Mouse (Mus musculus) CD8-positive naive resting alpha-beta T cell, adult 2 months (primary cell): ENCODE results near the gene Cadps.

Experiments used
- DNase-seq, 2 experiments: peaks; one replicate each; pipeline ENCODE4 v3.0.0; 2022; ENCODE audit warnings: low read depth in 2 of 2, low spot score in 2 of 2

Cadps gene

GRCm38 (mm10) chr14:12343451-12343941, 479.4 kb downstream of the Cadps start:
- no peak for DNase-seq

DNA sequence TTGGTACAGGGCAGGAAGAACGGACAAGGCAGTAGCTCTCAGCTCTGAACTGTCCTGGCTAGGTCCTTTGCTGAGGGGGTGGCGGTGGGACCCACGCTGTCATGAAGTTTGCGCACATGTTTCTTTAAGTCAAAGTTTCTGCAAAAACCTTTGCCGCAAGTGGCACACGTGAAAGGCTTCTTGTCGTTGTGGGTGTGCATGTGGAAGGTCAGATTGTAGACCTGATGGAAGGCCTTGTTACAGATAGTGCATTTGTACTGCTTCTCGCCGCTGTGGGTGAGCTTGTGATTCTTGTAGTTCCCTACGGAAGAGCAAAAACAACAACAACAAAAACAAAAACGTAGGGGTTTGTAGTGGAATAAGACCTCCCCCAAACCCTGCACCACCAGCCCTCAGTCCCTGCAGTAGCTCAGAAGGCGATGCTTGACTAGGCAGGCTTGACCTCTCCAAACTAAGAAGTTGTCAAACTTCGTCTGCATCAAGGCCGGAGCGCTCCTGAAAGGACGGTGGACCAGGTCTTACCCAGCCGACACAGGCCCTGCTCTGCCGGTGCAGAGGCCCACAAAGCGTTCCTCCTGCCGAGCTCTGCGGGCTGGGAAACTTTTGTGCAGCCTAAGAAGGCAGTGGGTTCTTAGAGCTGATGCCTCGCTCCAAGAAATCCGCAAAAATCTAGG, 480.3 kb downstream of the Cadps start:
- DNase-seq, result no peak

- DNase-seq, result no peak
Observed at GRCm38 (mm10) chr14:12341789-12342457, 481.0 kb downstream of the Cadps start.

GRCm38 (mm10) chr14:12341075-12341788, 481.6 kb downstream of the Cadps start:
- DNase-seq, result no peak

DNA sequence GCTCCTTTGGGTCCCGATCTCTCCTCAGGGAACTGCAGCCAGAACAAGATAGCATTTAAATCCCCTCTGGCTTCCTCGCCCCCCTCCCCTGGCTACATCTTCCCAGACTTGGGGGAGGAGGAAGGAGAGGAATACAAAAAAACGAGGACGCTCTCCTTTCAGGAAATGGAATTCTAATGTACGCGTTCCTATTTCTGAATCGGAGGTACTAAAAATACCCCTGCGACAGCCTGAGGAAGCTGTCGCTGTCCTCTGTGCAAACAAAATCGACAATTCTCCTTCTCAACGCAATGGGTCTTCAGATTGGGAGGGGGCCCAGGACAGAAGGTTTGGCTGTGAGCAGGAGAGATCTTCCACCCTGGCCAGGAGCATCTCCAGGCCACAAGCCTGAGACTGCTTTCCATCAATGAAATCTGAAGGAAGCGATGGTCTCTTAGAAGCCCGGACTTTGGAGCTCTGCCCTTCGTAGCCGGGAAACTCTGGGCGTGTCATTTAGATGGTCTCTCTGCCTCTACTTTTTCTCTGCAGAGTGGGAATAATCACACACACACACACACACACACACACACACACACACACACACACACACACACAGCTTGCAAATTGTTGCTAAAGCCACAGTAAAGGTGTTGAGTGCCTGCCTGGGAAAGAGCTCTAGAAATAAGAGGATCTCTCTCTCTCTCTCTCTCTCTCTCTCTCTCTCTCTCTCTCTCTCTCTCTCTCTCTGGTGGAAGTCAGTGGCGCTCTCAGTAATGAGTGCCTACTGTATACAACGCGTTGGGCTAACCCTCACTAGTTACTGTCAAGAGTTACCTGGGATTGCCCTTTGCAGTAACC, 482.4 kb downstream of the Cadps start:
- DNase-seq, result no peak

GRCm38 (mm10) chr14:12338811-12339565, 483.9 kb downstream of the Cadps start:
- no peak for DNase-seq

- no peak for DNase-seq
Observed at GRCm38 (mm10) chr14:12337998-12338809, 484.7 kb downstream of the Cadps start.

DNA sequence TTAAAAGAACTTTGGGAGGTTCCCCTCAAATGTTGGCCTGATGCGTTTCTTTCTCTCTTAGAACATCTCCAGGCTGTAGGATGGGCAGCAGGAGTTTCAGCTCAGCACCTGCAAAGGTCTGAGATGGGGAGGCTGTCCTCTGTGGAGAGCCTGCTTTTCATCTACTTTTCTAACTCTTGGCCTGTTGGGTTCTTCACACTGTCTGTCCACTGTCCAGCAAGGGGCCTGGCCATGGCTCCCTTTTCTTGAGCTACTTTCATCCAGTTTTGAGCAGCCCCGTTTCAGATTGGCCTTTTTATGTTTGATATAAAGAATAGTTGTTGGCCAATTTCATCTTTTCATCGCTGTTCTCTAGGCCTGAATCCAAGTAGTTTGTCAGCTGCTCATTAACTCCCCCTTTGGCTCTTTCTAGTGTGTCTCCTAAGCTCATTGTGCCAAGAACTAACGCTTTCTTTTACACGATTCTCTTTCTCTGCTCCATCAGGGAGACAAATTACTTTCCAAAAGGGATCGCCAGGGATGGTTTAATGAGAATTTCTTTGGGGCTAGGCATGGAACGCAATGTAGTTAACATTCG, 485.4 kb downstream of the Cadps start:
- no peak for DNase-seq

- no peak for DNase-seq
Observed at GRCm38 (mm10) chr14:12334925-12335324, 488.0 kb downstream of the Cadps start.

GRCm38 (mm10) chr14:12333622-12334021, 489.3 kb downstream of the Cadps start:
- DNase-seq, result no peak
